Mouse (Mus musculus): ENCODE results near the gene Emilin1. TPM values are rescaled to one million over a fixed set of nuclear protein-coding genes. Genes with fewer than 3 reads are reported as not detected.
"Not testable (repeated sequence)": the region's sequence is repeated elsewhere in the genome, so short reads cannot be mapped to it uniquely, and the experiment has no call there.

Emilin1 gene
- 10 to 100 TPM; 27.6 to 29.7 TPM for total RNA-seq (2021)

- intact Hi-C loops (cut with DNase I), result loop anchor here (2.0 kb wide), 1 partner anchor 44 kb away; the partner anchor contains the start of gene Tmem214
- peak; percentile 76 for DNase-seq (ENCODE audit: low spot score)
Observed at GRCm38 (mm10) chr5:30913060-30913841, at the start of gene Emilin1. Emilin1 (plus strand) TSS chr5:30913402.

DNA sequence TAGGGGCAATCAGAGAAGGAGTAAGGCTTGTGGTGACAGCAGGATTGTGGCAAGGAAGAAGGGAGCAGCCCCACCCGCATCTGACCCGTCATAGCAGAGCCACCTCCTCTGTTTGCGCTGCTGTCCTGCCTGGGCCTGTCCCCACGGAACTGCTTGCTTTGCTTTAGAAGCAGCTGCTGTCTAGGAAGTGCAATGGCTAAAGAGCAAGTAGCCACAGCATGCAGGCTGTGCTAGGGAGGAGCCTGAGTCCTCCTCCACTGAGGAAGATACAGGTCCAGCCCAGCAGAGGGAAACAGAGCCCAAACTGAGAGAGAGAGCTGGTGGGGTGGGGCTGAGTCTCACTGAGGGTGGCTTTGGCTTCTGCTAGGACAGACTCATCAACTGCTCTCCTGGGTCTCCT, 49.4 kb upstream of the Emilin1 start:
- no peak for DNase-seq (ENCODE audit: low spot score)
- intact Hi-C loops (cut with DNase I), result no loop called here

GRCm38 (mm10) chr5:30864322-30864721, 48.9 kb upstream of the Emilin1 start:
- DNase-seq (ENCODE audit: low spot score), result no peak
- intact Hi-C loops (cut with DNase I), result no loop called here

DNA sequence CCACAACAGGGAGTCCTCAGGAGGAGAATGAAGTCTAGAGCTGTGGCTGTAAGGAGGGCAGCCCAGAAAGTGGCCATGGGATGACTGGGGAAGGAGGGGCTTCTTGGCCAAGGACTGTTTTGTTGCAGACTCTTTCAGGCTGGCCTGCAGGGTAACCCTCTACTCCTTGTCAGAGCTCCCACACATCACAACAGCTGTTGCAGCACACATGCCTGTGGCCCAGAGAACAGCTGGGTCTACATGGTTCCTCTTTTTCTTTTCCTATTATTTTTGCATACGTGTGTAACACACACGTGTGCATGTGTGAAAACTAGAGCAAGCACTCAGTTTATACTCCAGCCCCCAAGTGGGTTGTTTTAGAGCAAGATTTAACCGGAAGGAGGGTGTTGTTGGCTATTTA, 46.3 kb upstream of the Emilin1 start:
- intact Hi-C loops (cut with DNase I), result loop anchor here (5.0 kb wide), 1 partner anchor 50 kb away; no protein-coding TSS in a partner anchor
- no peak for DNase-seq (ENCODE audit: low spot score)

- DNase-seq (ENCODE audit: low spot score), result no peak
- intact Hi-C loops (cut with DNase I), result loop anchor here (2.0 to 5.0 kb wide), 2 partner anchors 45 to 50 kb away; partner anchors contain the start of gene Emilin1
Observed at GRCm38 (mm10) chr5:30867712-30868111, 45.5 kb upstream of the Emilin1 start, which contains the start of gene Tmem214. Tmem214 (plus strand) TSS chr5:30868012.

DNA sequence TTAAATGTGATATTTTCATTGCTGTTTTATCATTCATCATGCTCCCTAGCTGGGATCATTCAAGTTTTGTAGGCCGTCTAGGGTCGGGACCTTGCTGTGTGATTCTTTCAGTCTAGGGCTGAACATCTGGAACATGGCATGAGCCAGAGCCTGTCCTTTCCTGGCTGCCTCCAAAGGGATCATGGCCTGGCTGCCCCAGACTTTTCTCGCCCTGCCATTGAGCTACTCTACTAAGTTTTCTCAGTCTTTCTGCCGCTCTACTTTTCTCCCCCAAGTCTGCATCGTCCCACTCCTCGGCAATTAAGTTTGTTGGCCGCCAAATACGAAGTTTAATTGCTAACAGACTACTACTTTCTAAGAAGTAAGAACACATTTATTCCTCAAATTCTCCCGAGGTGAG, 44.2 kb upstream of the Emilin1 start:
- intact Hi-C loops (cut with DNase I), result loop anchor here (2.0 to 5.0 kb wide), 2 partner anchors 44 to 52 kb away; partner anchors contain the start of gene Emilin1

GRCm38 (mm10) chr5:30869405-30870130, 43.6 kb upstream of the Emilin1 start:
- DNase-seq (ENCODE audit: low spot score), result peak; percentile 83
- intact Hi-C loops (cut with DNase I), result loop anchor here (1.0 to 5.0 kb wide), 3 partner anchors 19 to 52 kb away; partner anchors contain the start of genes Agbl5 and Emilin1

More for the DNA sequence above, 44.2 kb upstream of the Emilin1 start:
- no peak for DNase-seq (ENCODE audit: low spot score)

GRCm38 (mm10) chr5:30870131-30870406, 43.1 kb upstream of the Emilin1 start:
- no peak for DNase-seq (ENCODE audit: low spot score)
- intact Hi-C loops (cut with DNase I), result loop anchor here (1.0 kb wide), 1 partner anchor 18 kb away; the partner anchor contains the start of gene Agbl5

DNA sequence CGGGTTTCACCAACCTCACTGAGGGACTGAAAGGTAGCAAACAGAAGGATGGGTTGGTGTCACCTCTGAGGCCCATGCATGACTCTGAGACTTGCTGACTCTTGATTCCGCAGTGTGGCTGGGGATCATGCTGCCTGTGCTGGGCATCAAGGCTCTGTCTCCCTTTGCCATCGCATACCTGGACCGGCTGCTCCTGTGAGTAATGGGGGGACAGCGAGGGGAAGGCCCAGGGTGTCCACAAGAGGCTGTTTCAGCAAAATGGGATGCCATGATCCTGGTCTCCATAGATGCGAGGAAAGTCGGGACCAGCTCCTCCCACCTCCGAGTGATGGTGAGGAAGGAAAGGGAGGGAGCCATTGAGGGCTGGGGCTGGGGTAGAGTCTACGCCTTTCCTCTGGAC, 40.6 kb upstream of the Emilin1 start:
- no peak for DNase-seq (ENCODE audit: low spot score)
- intact Hi-C loops (cut with DNase I), result no loop called here

- DNase-seq (ENCODE audit: low spot score), result no peak
Observed at GRCm38 (mm10) chr5:30874365-30874764, 38.8 kb upstream of the Emilin1 start.

GRCm38 (mm10) chr5:30878616-30879015, 34.6 kb upstream of the Emilin1 start:
- DNase-seq (ENCODE audit: low spot score), result no peak
- intact Hi-C loops (cut with DNase I), result no loop called here

More at GRCm38 (mm10) chr5:30874365-30874764, 38.8 kb upstream of the Emilin1 start:
- intact Hi-C loops (cut with DNase I), result no loop called here

DNA sequence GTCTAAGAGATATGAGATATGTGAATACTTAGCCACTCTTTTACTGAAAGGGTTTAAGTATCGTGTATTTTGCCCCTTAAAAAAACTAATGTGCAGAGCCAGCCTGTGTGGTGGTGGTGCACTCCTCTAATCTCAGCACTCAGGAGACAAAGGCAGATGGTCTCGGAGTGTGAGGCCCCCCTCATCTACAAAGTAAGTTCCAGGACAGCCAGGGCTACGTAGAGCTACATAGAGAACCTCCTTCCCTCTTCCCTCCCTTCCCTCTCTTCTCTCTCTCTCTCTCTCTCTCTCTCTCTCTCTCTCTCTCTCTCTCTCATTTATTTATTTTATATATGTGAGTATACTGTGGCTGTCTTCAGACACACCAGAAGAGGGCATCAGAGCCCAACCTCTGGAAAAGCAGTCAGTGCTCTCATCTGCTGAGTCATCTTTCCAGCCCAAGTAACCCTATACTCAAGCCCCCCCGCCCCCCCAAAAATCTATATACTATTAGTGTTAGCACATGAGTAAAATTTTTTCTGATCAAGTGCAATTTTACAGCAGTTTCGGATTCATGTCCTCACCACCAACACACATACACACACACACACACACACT, 33.8 kb upstream of the Emilin1 start:
- intact Hi-C loops (cut with DNase I), result no loop called here
- no peak for DNase-seq (ENCODE audit: low spot score)

GRCm38 (mm10) chr5:30881839-30882238, 31.4 kb upstream of the Emilin1 start:
- DNase-seq (ENCODE audit: low spot score); intact Hi-C loops (cut with DNase I): not testable (repeated sequence)

GRCm38 (mm10) chr5:30886209-30886608, 27.0 kb upstream of the Emilin1 start:
- no peak for DNase-seq (ENCODE audit: low spot score)
- intact Hi-C loops (cut with DNase I), result no loop called here

GRCm38 (mm10) chr5:30886731-30887130, 26.5 kb upstream of the Emilin1 start:
- intact Hi-C loops (cut with DNase I), result no loop called here
- DNase-seq (ENCODE audit: low spot score), result no peak

GRCm38 (mm10) chr5:30887331-30887761, 25.9 kb upstream of the Emilin1 start:
- DNase-seq (ENCODE audit: low spot score), result peak; percentile 51
- intact Hi-C loops (cut with DNase I), result no loop called here

GRCm38 (mm10) chr5:30887858-30888336, 25.3 kb upstream of the Emilin1 start:
- DNase-seq (ENCODE audit: low spot score), result peak; percentile 86
- intact Hi-C loops (cut with DNase I), result loop anchor here (1.0 to 2.0 kb wide), 2 partner anchors 18 to 19 kb away; partner anchors contain the start of gene Ost4

- intact Hi-C loops (cut with DNase I), result loop anchor here (1.0 to 2.0 kb wide), 2 partner anchors 18 kb away; partner anchors contain the start of gene Ost4
- peak; percentile 88 for DNase-seq (ENCODE audit: low spot score)
Observed at GRCm38 (mm10) chr5:30888337-30889087, 24.7 kb upstream of the Emilin1 start, which contains the start of gene Agbl5. Agbl5 (plus strand) TSS chr5:30888694.

DNA sequence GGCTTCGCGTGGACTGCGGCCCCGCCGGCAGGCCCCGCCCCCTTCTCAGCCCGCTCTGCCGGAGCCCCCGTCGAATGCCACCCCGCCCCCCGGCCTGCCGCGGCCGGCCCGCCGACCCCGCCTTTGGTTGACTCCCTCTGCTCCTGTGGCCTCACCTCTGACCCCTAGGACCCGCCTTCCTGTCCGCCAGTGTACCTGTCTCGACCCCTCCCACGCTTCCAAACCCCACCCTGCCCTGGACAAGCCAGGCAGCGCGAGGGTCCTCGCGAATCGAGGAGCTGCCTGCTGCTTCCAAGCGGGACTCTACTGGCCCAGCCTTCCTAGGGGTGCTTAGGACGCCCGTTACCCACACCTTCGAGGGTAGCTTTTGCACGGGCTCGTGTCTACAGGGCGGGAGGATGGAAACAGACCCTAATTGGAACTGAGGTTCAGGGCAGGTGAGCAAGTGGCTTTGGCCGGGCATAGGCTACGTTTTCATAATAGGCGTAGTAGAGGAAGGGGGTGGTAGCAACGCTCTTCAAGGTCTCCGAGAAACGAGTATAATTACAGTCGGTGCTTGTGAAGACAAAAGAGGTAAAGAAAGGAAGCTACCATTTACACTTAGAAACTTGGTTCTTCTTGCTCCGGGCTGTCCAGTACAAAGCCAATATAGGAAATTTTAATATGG, 24.0 kb upstream of the Emilin1 start:
- no peak for DNase-seq (ENCODE audit: low spot score)
- intact Hi-C loops (cut with DNase I), result loop anchor here (2.0 kb wide), 1 partner anchor 18 kb away; the partner anchor contains the start of gene Ost4

All from heart, postnatal 25 days (tissue).